Comparison of ENCODE assay signal across 18 mouse cellular contexts in genomic region chr1:130278000-130278536, GRCm38 (mm10).
"Had no signal": no experiment of that assay in that cellular context is flagged by ENCODE, and none has a peak within 500 bp of the region (broad histone marks: within the 10 kb centered on the region; RNA-seq: fewer than 3 reads in every experiment).

No protein-coding gene starts in this region.

- ATAC-seq: liver, postnatal 0 days; lung, postnatal 0 days had no signal

- DNase-seq: liver, embryonic 13.5 days; liver, postnatal 0 days; lung, adult 2 months; lung, postnatal 14 days; lung, postnatal 36 days; right cerebral cortex, postnatal 14 days; thymus, adult 2 months; thymus, postnatal 14 days; thymus, postnatal 36 days had no signal

- H3K4me2 ChIP-seq: liver, embryonic 11.5 days; liver, embryonic 13.5 days; liver, embryonic 15.5 days; lung, embryonic 15.5 days; neural tube, embryonic 12.5 days; stomach, embryonic 15.5 days had no signal

- H3K27ac ChIP-seq: liver, embryonic 13.5 days; liver, embryonic 15.5 days; lung, embryonic 15.5 days; macrophage; neural tube, embryonic 12.5 days; stomach, embryonic 15.5 days; stomach, postnatal 0 days had no signal

- H3K27me3 ChIP-seq: liver, embryonic 13.5 days; liver, embryonic 15.5 days; lung, embryonic 15.5 days; megakaryocyte, embryonic 14.5 days; neural tube, embryonic 12.5 days; stomach, embryonic 15.5 days had no signal

- H3K9ac ChIP-seq: liver, embryonic 13.5 days; liver, embryonic 15.5 days; liver, postnatal 0 days; lung, embryonic 15.5 days; neural tube, embryonic 12.5 days; stomach, embryonic 15.5 days had no signal

- H3K4me3 ChIP-seq: liver, embryonic 13.5 days; liver, embryonic 15.5 days; lung, embryonic 15.5 days; megakaryocyte, embryonic 14.5 days; neural tube, embryonic 12.5 days; stomach, embryonic 15.5 days had no signal

- H3K9me3 ChIP-seq: liver, embryonic 13.5 days; liver, embryonic 15.5 days; lung, embryonic 15.5 days; stomach, embryonic 15.5 days had no signal

- H3K4me1 ChIP-seq: lung, embryonic 15.5 days; neural tube, embryonic 12.5 days; stomach, embryonic 15.5 days had no signal

- H3K36me3 ChIP-seq: liver, embryonic 13.5 days; liver, embryonic 15.5 days; lung, embryonic 15.5 days; neural tube, embryonic 12.5 days; stomach, embryonic 15.5 days had no signal
